Mouse (Mus musculus): Measurements from ENCODE around the gene Grasp. TPM values are rescaled to one million over a fixed set of nuclear protein-coding genes. Genes with fewer than 3 reads are reported as not detected.
A peak's percentile ranks its signal among the peaks of the same experiment; 100 is the strongest.

The Grasp gene
- polyA plus RNA-seq, 1 experiment from 2014 or later = 4.5 TPM

DNA sequence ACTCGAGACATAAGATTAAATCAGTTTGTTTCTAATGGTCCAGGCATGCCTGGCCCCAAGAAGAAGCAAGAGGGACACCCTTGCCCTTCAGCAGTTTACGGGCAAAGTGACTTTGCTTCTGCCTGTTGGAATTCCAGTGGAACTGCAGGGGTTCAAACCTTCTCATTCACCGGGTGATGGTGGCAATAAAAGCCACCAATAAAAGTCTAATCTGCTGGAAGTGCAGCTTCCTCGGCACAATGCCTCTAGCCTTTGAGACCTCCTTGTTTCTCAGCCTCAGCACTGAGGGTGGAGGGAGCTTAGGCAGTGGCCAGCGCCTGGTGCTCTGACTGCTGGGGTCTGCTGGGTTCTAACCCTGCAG, 42.9 kb upstream of the Grasp start:
- DNase-seq (ENCODE audit: low spot score, missing footprints) (peak; percentile 81), ATAC-seq (ENCODE audit: low FRiP score) (no peak)
- H3K27me3 ChIP-seq (ENCODE audit: control insufficient read depth, insufficient read depth, low read length) = no peaks in the 10 kb centered on the region
- H3K4me1 ChIP-seq (ENCODE audit: control insufficient read depth, insufficient read depth, low read length) = peaks cover 31% of the 10 kb centered on the region
- H3K9me3 ChIP-seq (ENCODE audit: control insufficient read depth, low read length) = 0 out of 2 replicates have a peak, but pooled peaks cover 3% of the 10 kb centered on the region
- peaks cover 3% of the 10 kb centered on the region; the same call in 1 of the 2 replicates for H3K36me3 ChIP-seq (ENCODE audit: control insufficient read depth, insufficient read depth, low read length)
- whole genome bisulfite sequencing = 15% methylated on average over 5 of the region's 5 CpGs
- H3K4me2 ChIP-seq = no peak overlapping the region
- H3K27ac ChIP-seq (ENCODE audit: low read depth, low read length) = no peak overlapping the region
- no peak overlapping the region for H3K9ac ChIP-seq (ENCODE audit: low read length)
- no peak overlapping the region for H3K4me3 ChIP-seq (ENCODE audit: low read depth, low read length)

GRCm38 (mm10) chr15:101181500-101181899, 42.5 kb upstream of the Grasp start:
- no peaks in the 10 kb centered on the region for H3K27me3 ChIP-seq (ENCODE audit: control insufficient read depth, insufficient read depth, low read length)
- no peak overlapping the region for H3K9ac ChIP-seq (ENCODE audit: low read length)
- H3K36me3 ChIP-seq (ENCODE audit: control insufficient read depth, insufficient read depth, low read length) = peaks cover 3% of the 10 kb centered on the region; the same call in 1 of the 2 replicates
- H3K9me3 ChIP-seq (ENCODE audit: control insufficient read depth, low read length) = 0 out of 2 replicates have a peak, but pooled peaks cover 3% of the 10 kb centered on the region
- no peak overlapping the region for H3K27ac ChIP-seq (ENCODE audit: low read depth, low read length)
- peaks cover 26% of the 10 kb centered on the region for H3K4me1 ChIP-seq (ENCODE audit: control insufficient read depth, insufficient read depth, low read length)
- H3K4me3 ChIP-seq (ENCODE audit: low read depth, low read length) = no peak overlapping the region
- no peak overlapping the region for H3K4me2 ChIP-seq
- DNase-seq (ENCODE audit: low spot score, missing footprints) (no peak), ATAC-seq (ENCODE audit: low FRiP score) (no peak)
- 20% methylated on average over 4 of the region's 4 CpGs for WGBS

DNA sequence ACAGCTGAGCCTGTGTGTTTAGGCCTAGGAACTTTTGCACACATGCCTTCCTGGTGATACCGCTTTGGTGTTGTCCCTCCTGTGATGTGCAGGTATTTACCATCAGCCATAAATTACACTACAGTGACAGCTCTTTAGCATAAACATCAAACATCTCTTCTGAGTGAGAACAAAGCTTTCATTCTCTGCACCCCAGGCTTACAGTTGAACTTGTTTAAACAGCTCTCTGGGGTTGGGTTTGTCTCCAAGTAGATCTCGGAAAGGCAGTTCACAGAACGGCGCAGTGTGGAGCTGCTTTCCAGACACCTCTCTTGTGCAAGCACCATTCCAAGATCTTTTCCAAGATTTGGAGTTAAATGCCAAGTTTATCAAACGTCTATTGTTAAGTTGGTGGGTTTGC, 41.3 kb upstream of the Grasp start:
- WGBS = 81% methylated on average over 5 of the region's 5 CpGs
- DNase-seq (ENCODE audit: low spot score, missing footprints) = no peak
- Histone ChIP-seq H3K4me3 (ENCODE audit: low read depth, low read length) (no peak overlapping the region), H3K27ac (ENCODE audit: low read depth, low read length) (no peak overlapping the region), H3K36me3 (ENCODE audit: control insufficient read depth, insufficient read depth, low read length) (peaks cover 3% of the 10 kb centered on the region; the same call in 1 of the 2 replicates), H3K4me1 (ENCODE audit: control insufficient read depth, insufficient read depth, low read length) (peaks cover 17% of the 10 kb centered on the region), H3K4me2 (no peak overlapping the region), H3K9ac (ENCODE audit: low read length) (no peak overlapping the region), H3K27me3 (ENCODE audit: control insufficient read depth, insufficient read depth, low read length) (no peaks in the 10 kb centered on the region), H3K9me3 (ENCODE audit: control insufficient read depth, low read length) (0 out of 2 replicates have a peak, but pooled peaks cover 3% of the 10 kb centered on the region)
- no peak for ATAC-seq (ENCODE audit: low FRiP score)

DNA sequence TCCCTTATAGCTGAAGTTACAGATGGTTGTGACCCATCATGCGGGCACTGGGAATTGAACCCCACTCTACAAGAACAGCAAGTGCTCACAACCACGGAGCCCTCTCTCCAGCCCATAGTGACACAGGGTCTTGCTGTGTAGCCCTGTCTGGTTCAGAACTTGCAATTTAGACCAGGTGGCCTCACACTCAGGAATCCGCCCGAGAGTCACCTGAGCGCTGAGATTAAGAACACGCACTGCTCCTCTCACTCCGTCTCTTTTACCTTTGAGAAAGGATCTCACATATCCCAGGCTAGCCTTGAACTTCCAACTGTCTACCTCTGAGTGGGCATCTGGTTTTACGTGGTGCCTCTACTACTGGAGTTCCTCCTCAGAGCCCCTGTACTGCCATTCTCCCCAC, 39.7 kb upstream of the Grasp start:
- DNase-seq (ENCODE audit: low spot score, missing footprints) (peak; percentile 82), ATAC-seq (ENCODE audit: low FRiP score) (no peak)
- peaks cover 3% of the 10 kb centered on the region; the same call in 1 of the 2 replicates for H3K36me3 ChIP-seq (ENCODE audit: control insufficient read depth, insufficient read depth, low read length)
- H3K9me3 ChIP-seq (ENCODE audit: control insufficient read depth, low read length) = 0 out of 2 replicates have a peak, but pooled peaks cover 3% of the 10 kb centered on the region
- H3K27ac ChIP-seq (ENCODE audit: low read depth, low read length) = no peak overlapping the region
- H3K4me2 ChIP-seq = no peak overlapping the region
- peaks cover 13% of the 10 kb centered on the region for H3K4me1 ChIP-seq (ENCODE audit: control insufficient read depth, insufficient read depth, low read length)
- no peaks in the 10 kb centered on the region for H3K27me3 ChIP-seq (ENCODE audit: control insufficient read depth, insufficient read depth, low read length)
- WGBS = 96% methylated on average over 8 of the region's 8 CpGs
- no peak overlapping the region for H3K4me3 ChIP-seq (ENCODE audit: low read depth, low read length)
- H3K9ac ChIP-seq (ENCODE audit: low read length) = no peak overlapping the region

GRCm38 (mm10) chr15:101185549-101185948, 38.4 kb upstream of the Grasp start:
- Histone ChIP-seq H3K4me1 (ENCODE audit: control insufficient read depth, insufficient read depth, low read length) (peaks cover 9% of the 10 kb centered on the region), H3K36me3 (ENCODE audit: control insufficient read depth, insufficient read depth, low read length) (peaks cover 3% of the 10 kb centered on the region; the same call in 1 of the 2 replicates), H3K9me3 (ENCODE audit: control insufficient read depth, low read length) (0 out of 2 replicates have a peak, but pooled peaks cover 3% of the 10 kb centered on the region), H3K9ac (ENCODE audit: low read length) (no peak overlapping the region), H3K27ac (ENCODE audit: low read depth, low read length) (no peak overlapping the region), H3K27me3 (ENCODE audit: control insufficient read depth, insufficient read depth, low read length) (no peaks in the 10 kb centered on the region), H3K4me2 (no peak overlapping the region), H3K4me3 (ENCODE audit: low read depth, low read length) (no peak overlapping the region)
- ATAC-seq (ENCODE audit: low FRiP score) (no peak), DNase-seq (ENCODE audit: low spot score, missing footprints) (no peak)
- WGBS = 96% methylated on average over 3 of the region's 3 CpGs

DNA sequence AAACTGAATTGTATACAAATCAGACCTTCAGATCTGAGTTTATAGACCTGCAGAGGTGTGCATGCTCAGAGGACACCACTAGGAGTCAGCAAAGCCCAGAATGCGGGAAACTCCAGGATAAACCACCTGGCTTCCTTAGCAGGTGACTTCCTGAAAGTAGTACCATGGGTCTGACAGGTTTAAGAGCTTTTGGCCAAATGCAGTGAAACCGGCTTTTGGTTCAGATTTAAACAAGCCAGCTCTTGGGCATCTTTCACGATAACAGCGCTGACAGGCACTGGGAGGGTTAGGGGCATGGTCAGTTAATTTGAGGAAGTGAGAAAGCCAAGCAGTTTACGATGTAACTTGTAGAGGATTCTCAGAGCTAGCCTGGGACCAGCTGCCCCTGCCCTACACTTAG, 36.1 kb upstream of the Grasp start:
- no peaks in the 10 kb centered on the region for H3K27me3 ChIP-seq (ENCODE audit: control insufficient read depth, insufficient read depth, low read length)
- H3K4me1 ChIP-seq (ENCODE audit: control insufficient read depth, insufficient read depth, low read length) = peaks cover 17% of the 10 kb centered on the region
- H3K36me3 ChIP-seq (ENCODE audit: control insufficient read depth, insufficient read depth, low read length) = peaks cover 3% of the 10 kb centered on the region; the same call in 1 of the 2 replicates
- no peak overlapping the region for H3K27ac ChIP-seq (ENCODE audit: low read depth, low read length)
- H3K9ac ChIP-seq (ENCODE audit: low read length) = no peak overlapping the region
- H3K4me2 ChIP-seq = no peak overlapping the region
- H3K4me3 ChIP-seq (ENCODE audit: low read depth, low read length) = no peak overlapping the region
- 0 out of 2 replicates have a peak, but pooled peaks cover 3% of the 10 kb centered on the region for H3K9me3 ChIP-seq (ENCODE audit: control insufficient read depth, low read length)
- ATAC-seq (ENCODE audit: low FRiP score) (no peak), DNase-seq (ENCODE audit: low spot score, missing footprints) (no peak)
- 82% methylated on average over 5 of the region's 5 CpGs for WGBS

DNA sequence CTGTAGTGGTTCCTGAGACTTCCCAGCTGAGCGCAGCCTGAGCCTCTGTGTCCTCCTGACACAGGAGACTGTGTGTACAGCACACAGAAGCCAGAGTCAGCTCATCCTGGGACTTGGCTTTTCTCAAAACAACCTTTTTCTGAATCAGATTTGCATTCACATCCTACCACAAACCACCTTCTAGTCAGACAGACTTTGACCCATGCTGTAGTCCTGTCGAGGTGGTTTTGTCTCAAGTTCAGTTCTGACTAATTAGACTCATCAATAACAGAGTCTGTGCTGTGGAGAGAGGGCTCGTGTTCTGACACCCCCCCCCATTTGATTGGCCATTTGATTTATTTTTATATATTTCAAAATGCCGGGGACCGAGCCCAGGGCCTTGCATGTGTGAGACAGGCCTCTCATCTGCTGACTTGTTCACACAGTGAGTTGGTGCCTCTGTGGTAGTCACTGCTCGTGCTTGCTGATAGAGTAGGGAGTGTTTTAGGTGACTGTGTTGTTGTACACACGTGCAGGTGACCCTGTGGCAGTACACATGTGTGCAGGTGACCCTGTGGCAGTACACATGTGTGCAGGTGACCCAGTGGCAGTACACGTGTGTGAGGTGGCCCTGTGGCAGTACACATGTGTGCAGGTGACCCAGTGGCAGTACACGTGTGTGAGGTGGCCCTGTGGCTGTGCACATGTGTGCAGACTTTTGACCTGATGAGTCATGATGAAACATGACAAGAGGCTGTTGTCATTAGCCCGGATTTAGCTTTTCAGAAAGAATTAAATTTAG, 33.8 kb upstream of the Grasp start:
- peaks cover 14% of the 10 kb centered on the region for H3K36me3 ChIP-seq (ENCODE audit: control insufficient read depth, insufficient read depth, low read length)
- no peak overlapping the region for H3K9ac ChIP-seq (ENCODE audit: low read length)
- peaks cover 17% of the 10 kb centered on the region for H3K4me1 ChIP-seq (ENCODE audit: control insufficient read depth, insufficient read depth, low read length)
- H3K4me2 ChIP-seq = no peak overlapping the region
- ATAC-seq (ENCODE audit: low FRiP score) (no peak), DNase-seq (ENCODE audit: low spot score, missing footprints) (no peak)
- H3K27ac ChIP-seq (ENCODE audit: low read depth, low read length) = no peak overlapping the region
- no peaks in the 10 kb centered on the region for H3K9me3 ChIP-seq (ENCODE audit: control insufficient read depth, low read length)
- H3K4me3 ChIP-seq (ENCODE audit: low read depth, low read length) = no peak overlapping the region
- no peaks in the 10 kb centered on the region for H3K27me3 ChIP-seq (ENCODE audit: control insufficient read depth, insufficient read depth, low read length)
- WGBS = 85% methylated on average over 10 of the region's 10 CpGs

- no peak for ATAC-seq (ENCODE audit: low FRiP score)
These were observed 33.2 kb upstream of the Grasp start for GRCm38 (mm10) chr15:101190762-101191150.

DNA sequence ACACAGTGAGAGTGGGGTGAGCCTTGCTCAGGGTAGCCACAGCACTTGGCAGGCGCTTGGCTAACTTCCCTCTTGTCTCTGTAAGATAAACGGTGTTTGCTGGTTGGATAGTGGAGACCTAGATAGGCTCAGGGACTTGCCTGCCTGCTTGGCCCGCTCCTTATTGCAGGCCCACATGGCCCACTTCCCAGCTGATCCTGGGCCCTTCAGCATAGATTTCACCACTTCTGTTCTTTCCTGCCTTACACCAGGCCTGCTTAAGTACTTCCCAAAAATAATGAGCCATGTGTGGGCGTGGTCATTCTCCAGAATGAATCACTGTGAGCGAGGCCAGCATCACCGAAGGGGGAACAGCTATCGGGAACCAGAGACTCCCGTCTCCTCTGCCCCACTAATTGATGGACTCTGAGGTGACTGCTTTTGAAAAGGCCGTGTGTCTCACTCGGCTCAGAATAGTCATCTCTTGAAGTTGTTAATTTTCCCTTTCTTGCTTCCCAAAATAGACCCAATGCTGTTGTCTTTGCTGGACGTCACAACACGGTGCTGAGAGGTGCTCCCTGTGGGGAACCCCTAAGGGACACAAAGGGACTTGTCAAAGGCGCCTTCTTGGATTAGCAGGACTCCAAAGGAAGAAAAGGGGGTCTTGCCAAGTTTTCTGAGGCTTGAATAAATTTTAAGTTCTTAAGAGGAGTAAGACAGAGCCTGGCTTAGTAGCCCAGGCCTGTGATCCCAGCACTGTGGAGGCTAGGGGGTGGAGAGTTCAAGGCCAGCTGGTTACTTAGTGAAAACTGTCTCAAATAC, 32.3 kb upstream of the Grasp start:
- DNase-seq (ENCODE audit: low spot score, missing footprints) (peak; percentile 89), ATAC-seq (ENCODE audit: low FRiP score) (peak; percentile 71)
- no peak overlapping the region for H3K4me3 ChIP-seq (ENCODE audit: low read depth, low read length)
- H3K9ac ChIP-seq (ENCODE audit: low read length) = no peak overlapping the region
- H3K36me3 ChIP-seq (ENCODE audit: control insufficient read depth, insufficient read depth, low read length) = peaks cover 24% of the 10 kb centered on the region
- no peaks in the 10 kb centered on the region for H3K27me3 ChIP-seq (ENCODE audit: control insufficient read depth, insufficient read depth, low read length)
- peaks cover 17% of the 10 kb centered on the region for H3K4me1 ChIP-seq (ENCODE audit: control insufficient read depth, insufficient read depth, low read length)
- no peaks in the 10 kb centered on the region for H3K9me3 ChIP-seq (ENCODE audit: control insufficient read depth, low read length)
- H3K27ac ChIP-seq (ENCODE audit: low read depth, low read length) = peak overlapping the region; percentile 18; the same call in 1 of the 2 replicates
- 18% methylated on average over 13 of the region's 13 CpGs for WGBS
- H3K4me2 ChIP-seq = no peak overlapping the region

More at GRCm38 (mm10) chr15:101190762-101191150, 33.2 kb upstream of the Grasp start:
- Histone ChIP-seq H3K4me1 (ENCODE audit: control insufficient read depth, insufficient read depth, low read length) (peaks cover 17% of the 10 kb centered on the region), H3K9ac (ENCODE audit: low read length) (no peak overlapping the region), H3K27me3 (ENCODE audit: control insufficient read depth, insufficient read depth, low read length) (no peaks in the 10 kb centered on the region), H3K36me3 (ENCODE audit: control insufficient read depth, insufficient read depth, low read length) (peaks cover 17% of the 10 kb centered on the region), H3K4me2 (no peak overlapping the region), H3K4me3 (ENCODE audit: low read depth, low read length) (no peak overlapping the region), H3K9me3 (ENCODE audit: control insufficient read depth, low read length) (no peaks in the 10 kb centered on the region), H3K27ac (ENCODE audit: low read depth, low read length) (no peak overlapping the region)
- 81% methylated on average over 5 of the region's 5 CpGs for WGBS
- no peak for DNase-seq (ENCODE audit: low spot score, missing footprints)

Data from midbrain, embryonic 11.5 days (tissue).